Mouse (Mus musculus) brain, embryonic 18.5 days (tissue): ENCODE results near the gene Mipep.

ENCODE experiments used
- DNase-seq: peaks from one replicate; pipeline ENCODE4 v3.0.0-alpha.2; 2012; ENCODE audit warnings: low read depth, low spot score

The Mipep gene

DNA sequence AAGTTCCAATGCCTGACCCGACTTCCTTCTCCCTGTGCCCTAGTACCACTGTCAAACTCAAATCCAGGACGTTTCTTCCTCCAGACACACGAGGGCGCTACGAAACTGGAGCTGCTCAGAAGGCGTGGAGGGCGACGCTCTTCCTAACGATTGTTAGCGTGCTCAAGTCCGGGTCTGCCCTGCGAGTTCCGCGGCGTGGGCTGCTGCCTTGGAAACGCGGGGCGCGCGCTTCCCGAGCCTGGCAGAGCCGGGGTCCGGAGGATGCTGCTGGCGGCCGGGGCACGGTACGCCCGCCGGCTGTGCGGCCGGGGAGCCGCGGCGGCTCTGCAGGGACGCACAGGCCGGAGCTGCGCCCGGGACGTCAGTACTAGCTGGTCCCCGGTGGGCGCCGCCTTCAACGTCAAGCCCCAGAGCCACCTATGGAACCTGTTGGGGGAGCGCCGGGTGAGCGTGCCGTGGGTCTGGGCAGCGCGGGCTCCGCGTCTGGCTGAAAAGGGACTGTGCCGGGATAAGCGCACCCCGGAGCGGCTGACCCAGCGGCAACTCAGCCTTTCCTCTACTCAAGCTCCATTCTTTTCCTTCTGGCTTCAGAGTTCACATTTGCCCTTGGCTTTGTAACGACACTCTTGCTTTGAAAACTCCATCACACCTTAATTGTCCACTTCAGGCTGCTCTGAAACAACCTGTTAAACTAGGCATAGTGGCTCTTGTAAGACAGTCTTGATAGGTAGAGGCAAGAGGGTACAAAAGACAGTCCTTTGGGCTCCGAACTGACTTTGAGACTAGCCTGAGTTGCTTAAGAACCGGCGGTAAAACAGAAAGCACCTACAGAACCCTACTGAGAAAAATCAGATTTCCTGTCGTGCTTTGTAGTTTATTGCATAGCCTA is at the start of gene Mipep:
Gene Mipep, plus strand, starts transcription at position 147 of the 889 bp plus-strand sequence.
- peak; percentile 80 for DNase-seq

DNA sequence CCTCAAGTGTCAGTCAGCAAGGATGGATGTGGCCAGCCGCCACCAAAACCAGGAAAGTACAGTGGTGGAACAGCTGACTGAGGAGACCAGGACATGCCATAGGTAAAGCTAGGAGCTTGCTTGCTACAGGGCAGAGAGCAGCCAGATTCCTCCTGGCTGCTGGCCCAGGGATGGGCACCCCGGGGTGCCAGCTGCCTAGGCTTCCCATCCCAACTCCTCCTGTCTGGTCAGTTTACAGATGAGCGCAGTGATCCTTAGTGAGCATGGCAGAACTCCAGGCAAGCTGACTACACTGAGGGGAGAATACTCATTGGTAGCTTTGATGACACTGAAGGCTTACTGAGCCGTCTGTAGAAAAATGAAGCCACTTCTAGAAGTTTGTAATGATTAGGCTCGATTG is 49.2 kb upstream of the Mipep start:
- DNase-seq: no peak

- DNase-seq: no peak
These were observed 48.4 kb upstream of the Mipep start for GRCm38 (mm10) chr14:60735848-60736547.

- DNase-seq: no peak
These were observed 47.7 kb upstream of the Mipep start for GRCm38 (mm10) chr14:60736591-60737192.

DNA sequence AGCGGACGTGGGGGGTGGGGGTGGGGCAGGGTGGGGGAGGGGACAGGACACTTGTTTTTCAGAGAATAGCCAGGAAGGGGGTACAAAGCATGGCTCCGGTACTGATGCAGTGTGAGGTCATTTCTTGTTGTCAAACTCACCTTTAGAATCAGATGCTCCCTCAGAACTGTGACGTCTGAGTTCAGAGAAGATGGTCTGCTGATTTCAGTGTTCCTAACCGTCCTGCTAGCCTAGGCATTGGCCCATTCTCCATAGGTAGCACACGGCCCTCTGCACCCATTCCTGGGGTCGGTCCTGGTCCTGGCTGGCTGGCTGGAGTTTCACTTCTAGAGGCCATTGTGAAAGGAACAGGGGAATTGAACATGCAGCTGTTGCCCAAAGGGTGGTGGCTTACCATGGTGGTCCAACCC is 47.2 kb upstream of the Mipep start:
- no peak for DNase-seq

- no peak for DNase-seq
These were observed 45.9 kb upstream of the Mipep start for GRCm38 (mm10) chr14:60738434-60738938.

- DNase-seq: no peak
These were observed 45.2 kb upstream of the Mipep start for GRCm38 (mm10) chr14:60739155-60739554.

DNA sequence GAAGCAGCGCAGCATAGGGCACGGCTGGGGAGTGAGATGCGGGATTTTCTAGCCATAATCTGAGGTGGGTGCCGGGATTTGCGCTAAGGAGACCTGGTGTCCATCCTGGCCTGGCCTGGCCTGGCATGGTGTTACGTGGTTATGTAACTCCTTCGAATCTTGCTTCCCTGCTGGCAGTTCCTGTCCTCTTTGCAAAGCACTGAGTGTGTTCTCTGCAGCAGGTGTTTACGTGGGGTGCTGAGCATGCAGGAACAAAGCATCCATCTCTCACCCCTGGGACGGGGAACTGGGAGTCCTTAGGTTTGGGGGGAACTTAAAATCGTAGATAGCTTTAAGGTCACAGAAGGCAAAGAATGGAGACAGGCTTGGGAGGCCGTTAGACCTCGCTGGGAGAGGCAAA is 44.8 kb upstream of the Mipep start:
- DNase-seq: no peak

- DNase-seq: no peak
These were observed 43.9 kb upstream of the Mipep start for GRCm38 (mm10) chr14:60740507-60740906.

- no peak for DNase-seq
These were observed 43.3 kb upstream of the Mipep start for GRCm38 (mm10) chr14:60741033-60741432.

GRCm38 (mm10) chr14:60741490-60741981 is 42.8 kb upstream of the Mipep start:
- DNase-seq: no peak

- DNase-seq: no peak
These were observed 40.7 kb upstream of the Mipep start for GRCm38 (mm10) chr14:60743681-60744080.

DNA sequence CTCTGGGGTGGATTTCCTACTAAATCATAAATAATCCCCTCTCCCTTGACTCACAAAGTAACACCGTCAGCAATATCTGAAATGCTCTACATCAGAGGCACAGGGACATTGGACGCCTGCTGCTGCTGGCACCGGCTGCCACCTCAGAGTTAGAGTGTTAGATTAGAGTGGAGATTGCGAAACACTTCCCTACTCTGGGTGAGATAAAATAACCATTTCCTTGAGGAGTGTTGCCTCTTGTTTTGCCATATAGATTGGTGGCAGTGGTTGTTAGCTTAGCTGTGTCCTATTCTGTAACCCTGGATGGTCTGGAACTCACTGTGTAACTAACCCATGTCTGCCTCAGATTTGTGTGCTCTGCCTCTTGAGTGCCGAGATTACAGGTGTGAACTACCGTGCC is 39.2 kb upstream of the Mipep start:
- DNase-seq: no peak

DNA sequence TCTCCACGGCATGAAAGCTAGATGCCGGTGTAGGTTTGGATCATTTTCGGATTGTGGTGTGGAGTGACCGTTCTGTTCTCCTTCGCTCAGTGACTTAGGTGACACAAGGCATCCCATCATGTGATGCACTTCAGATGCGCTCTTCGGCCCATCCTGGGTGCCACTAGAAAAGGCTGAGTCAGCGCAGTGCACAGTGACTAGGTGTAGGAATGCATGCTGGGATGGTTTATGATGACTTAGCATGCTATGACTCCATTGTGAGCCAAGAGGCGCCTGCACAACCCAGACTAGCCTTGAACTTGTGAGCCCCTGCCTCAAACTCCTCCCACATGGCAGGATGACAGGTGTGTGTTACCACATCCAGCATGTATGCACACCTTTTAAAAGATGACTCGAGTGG is 38.2 kb upstream of the Mipep start:
- DNase-seq: no peak

DNA sequence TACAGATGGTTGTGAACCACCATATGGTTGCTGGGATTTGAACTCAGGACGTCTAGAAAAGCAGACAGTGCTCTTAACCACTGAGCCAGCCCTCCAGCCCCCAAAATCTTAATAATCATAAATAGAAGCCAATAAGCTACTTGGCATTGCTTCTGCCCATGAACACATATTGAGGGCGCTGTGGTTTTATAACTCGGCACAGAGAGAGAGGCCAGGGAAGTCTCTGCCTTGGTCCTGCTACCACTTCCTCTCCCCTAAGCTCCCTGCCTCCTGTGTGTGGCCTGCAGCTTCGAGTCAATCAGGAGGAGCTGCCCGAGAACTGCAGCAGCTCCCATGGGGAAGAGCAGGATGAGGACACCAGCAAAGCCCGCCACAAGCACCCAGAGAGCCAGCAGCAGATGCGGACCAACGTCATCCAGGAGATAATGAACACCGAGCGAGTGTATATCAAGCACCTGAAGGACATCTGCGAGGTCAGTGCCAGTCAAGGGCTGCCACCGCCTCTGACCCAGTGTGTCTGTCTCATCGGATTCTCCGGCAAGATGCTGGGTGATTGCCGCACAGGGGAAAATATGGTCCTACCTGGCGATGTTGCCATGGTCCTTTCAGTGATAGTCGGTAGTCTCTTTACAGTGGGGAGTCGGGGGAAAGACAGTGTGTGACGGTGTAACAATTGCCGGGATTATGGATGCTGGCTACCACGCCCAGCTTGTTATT is 37.1 kb upstream of the Mipep start:
- no peak for DNase-seq

- no peak for DNase-seq
These were observed 34.5 kb upstream of the Mipep start for GRCm38 (mm10) chr14:60749880-60750279.

DNA sequence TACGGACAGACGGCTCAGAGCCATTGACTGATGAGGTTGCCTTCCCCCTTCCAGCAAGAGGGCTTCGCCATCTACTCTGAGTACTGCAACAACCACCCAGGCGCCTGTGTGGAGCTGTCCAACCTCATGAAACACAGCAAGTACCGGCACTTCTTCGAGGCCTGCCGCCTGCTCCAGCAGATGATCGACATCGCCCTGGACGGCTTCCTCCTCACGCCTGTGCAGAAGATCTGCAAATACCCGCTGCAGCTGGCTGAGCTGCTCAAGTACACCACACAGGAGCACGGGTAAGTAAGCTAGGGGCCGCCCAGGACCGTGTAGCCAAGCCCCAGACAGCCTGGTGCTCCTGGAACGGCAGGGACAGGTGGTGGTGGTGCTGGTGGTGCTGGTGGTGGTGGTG is 32.8 kb upstream of the Mipep start:
- DNase-seq: no peak

GRCm38 (mm10) chr14:60752892-60753800 is 31.2 kb upstream of the Mipep start:
- DNase-seq: peak; percentile 20

DNA sequence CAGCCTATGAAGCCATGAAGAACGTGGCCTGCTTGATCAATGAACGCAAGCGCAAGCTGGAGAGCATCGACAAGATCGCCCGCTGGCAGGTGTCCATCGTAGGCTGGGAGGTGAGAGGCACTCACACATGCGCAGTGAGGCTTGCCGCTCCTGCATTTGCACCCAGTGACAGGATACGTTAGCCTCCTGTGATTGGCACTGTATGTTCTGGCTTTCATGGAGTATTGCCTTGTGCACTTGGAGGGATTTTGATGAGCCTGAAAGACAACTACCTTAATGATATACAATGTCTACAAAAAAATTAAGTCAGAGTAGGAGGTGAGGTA is 30.6 kb upstream of the Mipep start:
- DNase-seq: no peak

GRCm38 (mm10) chr14:60754656-60755055 is 29.7 kb upstream of the Mipep start:
- DNase-seq: no peak

- DNase-seq: no peak
These were observed 28.1 kb upstream of the Mipep start for GRCm38 (mm10) chr14:60756271-60756670.
